Mouse (Mus musculus): ENCODE results near the gene Nup50. TPM values are rescaled to one million over a fixed set of nuclear protein-coding genes. Genes with fewer than 3 reads are reported as not detected.
A peak's percentile ranks its signal among the peaks of the same experiment; 100 is the strongest.

Gene Nup50
- polyA plus RNA-seq, 1 experiment = 69.8 TPM

DNA sequence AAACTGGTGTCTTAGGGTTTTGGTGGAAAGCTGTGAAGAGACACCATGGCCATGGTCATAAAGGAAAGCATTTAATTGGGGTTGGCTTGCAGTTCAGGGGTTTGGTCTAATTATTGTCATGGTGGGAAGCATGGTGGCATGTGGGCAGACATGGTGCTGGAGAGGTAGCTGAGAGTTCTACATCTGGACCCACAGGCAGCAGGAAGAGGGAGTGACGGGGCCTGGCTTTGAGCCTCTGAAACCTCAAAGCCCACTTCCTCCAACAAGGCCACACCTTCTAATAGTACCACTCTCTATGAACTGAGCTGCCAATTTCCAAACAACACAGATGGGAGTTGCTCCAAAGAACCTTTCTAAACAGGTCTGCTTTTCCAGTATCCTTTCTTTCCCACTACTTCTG is 26.5 kb upstream of the Nup50 start:
- TF ChIP-seq EP300 (IDR thresholded peaks at IDR 0.05; ENCODE audit: insufficient read depth, low read depth, low read length) (no peak), CTCF (IDR thresholded peaks at IDR 0.05; ENCODE audit: low read depth, low read length) (no peak), POLR2A (IDR thresholded peaks at IDR 0.05; ENCODE audit: insufficient read depth, low read length) (no peak)
- H3K27ac ChIP-seq (ENCODE audit: insufficient read depth, low read length) = no peak overlapping the region
- H3K4me3 ChIP-seq (ENCODE audit: low read depth, low read length) = no peak overlapping the region
- H3K9ac ChIP-seq (ENCODE audit: low read depth, poor library complexity, severe bottlenecking) = no peak overlapping the region
- peaks cover 12% of the 10 kb centered on the region for H3K9me3 ChIP-seq (replicated peaks; ENCODE audit: control insufficient read depth, insufficient read depth, low read length, poor library complexity, severe bottlenecking)
- peaks cover 2% of the 10 kb centered on the region for H3K4me1 ChIP-seq (ENCODE audit: control insufficient read depth, insufficient read depth, low read length)
- no peaks in the 10 kb centered on the region for H3K36me3 ChIP-seq (ENCODE audit: control insufficient read depth, insufficient read depth, low read length, poor library complexity, severe bottlenecking)
- no peaks in the 10 kb centered on the region for H3K27me3 ChIP-seq (ENCODE audit: control insufficient read depth, insufficient read depth, low read length, poor library complexity, severe bottlenecking)

DNA sequence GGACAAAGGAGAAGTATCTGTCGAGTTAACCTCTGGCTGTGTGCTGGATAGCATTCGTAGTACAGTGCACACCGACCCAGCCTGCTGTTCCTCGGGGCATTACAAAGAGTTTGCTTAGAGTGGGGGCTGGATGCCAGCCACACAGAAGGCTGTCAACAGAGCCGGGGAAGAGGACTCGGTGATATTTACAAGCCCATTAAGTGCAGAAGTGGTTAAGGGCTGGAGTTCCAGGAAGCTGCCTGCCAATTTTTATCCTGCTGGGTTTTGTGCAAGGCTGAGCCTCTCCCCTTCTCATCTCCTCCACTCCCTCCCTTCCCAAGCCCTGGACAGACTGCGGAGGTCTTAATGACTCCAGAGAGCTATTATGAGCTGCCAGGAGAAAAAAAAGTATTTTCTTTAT is 25.1 kb upstream of the Nup50 start:
- H3K36me3 ChIP-seq (ENCODE audit: control insufficient read depth, insufficient read depth, low read length, poor library complexity, severe bottlenecking) = no peaks in the 10 kb centered on the region
- no peaks in the 10 kb centered on the region for H3K27me3 ChIP-seq (ENCODE audit: control insufficient read depth, insufficient read depth, low read length, poor library complexity, severe bottlenecking)
- peaks cover 12% of the 10 kb centered on the region for H3K9me3 ChIP-seq (replicated peaks; ENCODE audit: control insufficient read depth, insufficient read depth, low read length, poor library complexity, severe bottlenecking)
- H3K27ac ChIP-seq (ENCODE audit: insufficient read depth, low read length) = no peak overlapping the region
- H3K4me1 ChIP-seq (ENCODE audit: control insufficient read depth, insufficient read depth, low read length) = peaks cover 2% of the 10 kb centered on the region
- no peak overlapping the region for H3K9ac ChIP-seq (ENCODE audit: low read depth, poor library complexity, severe bottlenecking)
- no peak overlapping the region for H3K4me3 ChIP-seq (ENCODE audit: low read depth, low read length)
- no peak for TF ChIP-seq CTCF (IDR thresholded peaks at IDR 0.05; ENCODE audit: low read depth, low read length)
- TF ChIP-seq POLR2A (IDR thresholded peaks at IDR 0.05; ENCODE audit: insufficient read depth, low read length) = no peak
- no peak for TF ChIP-seq EP300 (IDR thresholded peaks at IDR 0.05; ENCODE audit: insufficient read depth, low read depth, low read length)

DNA sequence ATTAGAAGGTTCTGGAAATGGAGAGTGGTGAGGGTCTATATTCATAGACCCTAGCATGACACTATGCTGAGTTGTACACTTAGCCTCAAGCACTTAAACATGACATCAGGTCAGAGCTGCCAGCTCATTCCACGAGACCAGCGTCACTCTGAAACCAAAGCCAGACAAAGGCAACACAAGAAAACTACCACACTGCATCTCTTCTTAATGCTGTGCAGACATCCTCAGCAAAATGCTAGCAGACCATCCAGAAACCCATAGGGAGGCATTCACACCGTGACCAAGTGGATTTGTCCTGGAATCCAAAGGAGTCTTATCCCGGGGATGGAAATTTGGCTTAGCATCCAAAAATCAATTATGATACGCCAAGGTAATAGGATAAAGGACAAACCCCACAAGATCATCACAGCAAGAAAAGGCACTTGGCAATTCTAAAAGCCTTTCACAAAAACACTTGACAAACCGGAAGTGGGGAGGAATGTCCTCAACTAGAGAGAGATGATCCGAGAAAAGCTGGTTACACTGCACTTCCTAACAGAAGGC is 19.3 kb upstream of the Nup50 start:
- Histone ChIP-seq H3K4me1 (ENCODE audit: control insufficient read depth, insufficient read depth, low read length) (no peaks in the 10 kb centered on the region), H3K36me3 (ENCODE audit: control insufficient read depth, insufficient read depth, low read length, poor library complexity, severe bottlenecking) (no peaks in the 10 kb centered on the region), H3K9ac (ENCODE audit: low read depth, poor library complexity, severe bottlenecking) (no peak overlapping the region), H3K27me3 (ENCODE audit: control insufficient read depth, insufficient read depth, low read length, poor library complexity, severe bottlenecking) (no peaks in the 10 kb centered on the region), H3K27ac (ENCODE audit: insufficient read depth, low read length) (no peak overlapping the region), H3K9me3 (replicated peaks; ENCODE audit: control insufficient read depth, insufficient read depth, low read length, poor library complexity, severe bottlenecking) (no peaks in the 10 kb centered on the region), H3K4me3 (ENCODE audit: low read depth, low read length) (no peak overlapping the region)
- no peak for TF ChIP-seq EP300 (IDR thresholded peaks at IDR 0.05; ENCODE audit: insufficient read depth, low read depth, low read length)
- no peak for TF ChIP-seq POLR2A (IDR thresholded peaks at IDR 0.05; ENCODE audit: insufficient read depth, low read length)
- no peak for TF ChIP-seq CTCF (IDR thresholded peaks at IDR 0.05; ENCODE audit: low read depth, low read length)

DNA sequence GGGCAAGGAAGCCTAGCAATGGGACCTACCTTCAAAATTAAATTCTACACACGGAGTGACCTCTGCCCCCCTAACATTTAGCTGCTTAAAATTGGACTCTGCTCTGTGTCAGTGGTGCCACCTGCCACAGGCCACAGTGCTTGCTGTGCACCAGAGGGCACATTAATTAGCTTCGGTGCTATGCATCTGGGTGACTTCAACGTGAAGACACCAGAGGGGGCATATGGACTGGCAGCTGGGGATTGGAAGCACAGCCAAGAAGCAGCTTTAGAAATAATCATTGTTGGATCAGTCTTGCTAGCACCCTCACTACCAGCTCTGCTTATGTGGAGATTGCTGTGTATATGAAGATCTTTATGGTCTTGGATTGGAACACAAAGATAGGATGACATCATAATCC is 10.0 kb upstream of the Nup50 start:
- no peaks in the 10 kb centered on the region for H3K4me1 ChIP-seq (ENCODE audit: control insufficient read depth, insufficient read depth, low read length)
- H3K27ac ChIP-seq (ENCODE audit: insufficient read depth, low read length) = no peak overlapping the region
- H3K9ac ChIP-seq (ENCODE audit: low read depth, poor library complexity, severe bottlenecking) = no peak overlapping the region
- no peak overlapping the region for H3K4me3 ChIP-seq (ENCODE audit: low read depth, low read length)
- H3K36me3 ChIP-seq (ENCODE audit: control insufficient read depth, insufficient read depth, low read length, poor library complexity, severe bottlenecking) = 0 out of 2 replicates have a peak, but pooled peaks cover 3% of the 10 kb centered on the region
- peaks cover 10% of the 10 kb centered on the region for H3K9me3 ChIP-seq (replicated peaks; ENCODE audit: control insufficient read depth, insufficient read depth, low read length, poor library complexity, severe bottlenecking)
- TF ChIP-seq EP300 (IDR thresholded peaks at IDR 0.05; ENCODE audit: insufficient read depth, low read depth, low read length) (no peak), POLR2A (IDR thresholded peaks at IDR 0.05; ENCODE audit: insufficient read depth, low read length) (no peak), CTCF (IDR thresholded peaks at IDR 0.05; ENCODE audit: low read depth, low read length) (no peak)
- no peaks in the 10 kb centered on the region for H3K27me3 ChIP-seq (ENCODE audit: control insufficient read depth, insufficient read depth, low read length, poor library complexity, severe bottlenecking)

DNA sequence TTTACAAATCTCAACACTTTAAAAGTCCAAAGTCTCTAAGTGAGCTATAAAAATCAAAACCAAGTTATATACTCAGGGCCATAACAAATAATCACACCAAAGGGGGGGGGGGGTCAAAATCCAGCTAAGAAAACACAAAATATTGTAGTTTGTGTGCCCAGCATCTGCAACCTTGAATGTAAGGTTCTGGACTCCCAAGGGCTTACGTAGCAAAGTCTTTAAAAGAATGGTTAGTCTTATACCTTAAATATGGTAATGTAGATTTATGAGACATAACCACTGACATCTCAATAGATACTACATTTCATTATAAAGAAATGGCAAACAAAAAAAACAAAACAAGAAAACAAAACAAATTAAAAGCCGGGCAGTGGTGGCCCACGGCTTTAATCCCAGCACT is 3.3 kb upstream of the Nup50 start, which contains the start of gene Gm29666:
Gene Gm29666, minus strand, starts transcription at position 101 of the 400 bp plus-strand sequence.
- Histone ChIP-seq H3K36me3 (ENCODE audit: control insufficient read depth, insufficient read depth, low read length, poor library complexity, severe bottlenecking) (peaks cover 5% of the 10 kb centered on the region; the same call in 1 of the 2 replicates), H3K27me3 (ENCODE audit: control insufficient read depth, insufficient read depth, low read length, poor library complexity, severe bottlenecking) (no peaks in the 10 kb centered on the region), H3K9ac (ENCODE audit: low read depth, poor library complexity, severe bottlenecking) (no peak within 1 kb of the TSS), H3K27ac (ENCODE audit: insufficient read depth, low read length) (no peak within 1 kb of the TSS), H3K4me1 (ENCODE audit: control insufficient read depth, insufficient read depth, low read length) (no peaks in the 10 kb centered on the region), H3K4me3 (ENCODE audit: low read depth, low read length) (no peak within 1 kb of the TSS), H3K9me3 (replicated peaks; ENCODE audit: control insufficient read depth, insufficient read depth, low read length, poor library complexity, severe bottlenecking) (no peaks in the 10 kb centered on the region)
- no peak for TF ChIP-seq CTCF (IDR thresholded peaks at IDR 0.05; ENCODE audit: low read depth, low read length)
- TF ChIP-seq POLR2A (IDR thresholded peaks at IDR 0.05; ENCODE audit: insufficient read depth, low read length) = no peak
- no peak for TF ChIP-seq EP300 (IDR thresholded peaks at IDR 0.05; ENCODE audit: insufficient read depth, low read depth, low read length)

DNA sequence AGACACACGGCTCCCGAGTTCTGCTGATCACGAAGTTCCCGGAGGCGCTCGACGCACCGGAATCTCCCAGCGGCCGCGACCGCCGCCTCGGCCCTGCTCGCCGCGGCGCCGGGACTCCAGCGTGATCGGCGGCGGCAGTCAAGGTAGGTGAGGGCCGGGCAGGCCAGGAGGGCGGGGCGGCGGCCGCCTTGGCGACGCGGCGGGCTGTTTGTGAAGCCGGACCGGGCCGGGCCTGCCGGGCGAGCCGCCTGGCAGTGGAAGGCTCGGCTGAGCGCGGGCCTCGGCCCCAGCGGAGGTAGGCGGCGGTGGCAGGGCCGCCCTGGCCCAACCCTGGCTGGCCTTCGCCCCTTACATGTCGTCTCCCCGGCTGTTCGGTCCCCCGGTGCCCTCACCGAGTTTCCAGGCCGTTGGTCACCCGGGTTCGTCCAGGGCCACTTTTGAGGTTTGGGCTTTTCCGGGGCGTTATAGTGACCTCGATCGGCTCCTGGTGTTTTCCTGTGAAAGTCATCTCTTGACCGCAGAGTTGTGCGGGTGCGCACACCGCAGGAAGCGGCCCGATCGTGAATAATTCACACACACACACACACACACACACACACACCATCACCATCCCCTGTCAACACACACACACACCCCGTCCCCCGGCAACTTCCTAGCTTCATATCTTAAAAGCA is 434 bp downstream of the Nup50 start:
- H3K4me1 ChIP-seq (ENCODE audit: control insufficient read depth, insufficient read depth, low read length) = no peaks in the 10 kb centered on the region
- no peaks in the 10 kb centered on the region for H3K27me3 ChIP-seq (ENCODE audit: control insufficient read depth, insufficient read depth, low read length, poor library complexity, severe bottlenecking)
- peak overlapping the region; percentile 38; the same call in 1 of the 2 replicates for H3K27ac ChIP-seq (ENCODE audit: insufficient read depth, low read length)
- peak overlapping the region; percentile 100 for H3K4me3 ChIP-seq (ENCODE audit: low read depth, low read length)
- no peaks in the 10 kb centered on the region for H3K9me3 ChIP-seq (replicated peaks; ENCODE audit: control insufficient read depth, insufficient read depth, low read length, poor library complexity, severe bottlenecking)
- H3K9ac ChIP-seq (ENCODE audit: low read depth, poor library complexity, severe bottlenecking) = peak overlapping the region; percentile 97
- TF ChIP-seq EP300 (IDR thresholded peaks at IDR 0.05; ENCODE audit: insufficient read depth, low read depth, low read length) (no peak), POLR2A (IDR thresholded peaks at IDR 0.05; ENCODE audit: insufficient read depth, low read length) (no peak), CTCF (IDR thresholded peaks at IDR 0.05; ENCODE audit: low read depth, low read length) (no peak)
- peaks cover 16% of the 10 kb centered on the region for H3K36me3 ChIP-seq (ENCODE audit: control insufficient read depth, insufficient read depth, low read length, poor library complexity, severe bottlenecking)

All from ES-Bruce4 (cell line).